Mouse (Mus musculus) brain, embryonic 14.5 days (tissue): Measurements from ENCODE around the gene Smc1b. TPM values are rescaled to one million over a fixed set of nuclear protein-coding genes. Genes with fewer than 3 reads are reported as not detected.
"Not testable (repeated sequence)": the region's sequence is repeated elsewhere in the genome, so short reads cannot be mapped to it uniquely, and the experiment has no call there.

Experiments used
- DNase-seq: peaks from one replicate; pipeline ENCODE4 v3.0.0-alpha.2; 2011; ENCODE audit warnings: low read depth
- CTCF ChIP-seq: fragments of 200-500 bp; IDR thresholded peaks from 2 replicates; pipeline ENCODE4 v1.5.1; 2012; ENCODE audit warnings: inconsistent platforms, mild to moderate bottlenecking, moderate library complexity, borderline replicate concordance; ENCODE audit not compliant: insufficient read depth, insufficient read length; ENCODE audit errors: extremely low read depth
- POLR2A ChIP-seq: fragments of 200-500 bp; IDR thresholded peaks from 2 replicates; pipeline ENCODE4 v1.6.1; 2012; ENCODE audit warnings: mild to moderate bottlenecking, inconsistent platforms, borderline replicate concordance; ENCODE audit not compliant: poor library complexity, insufficient read depth, insufficient read length, severe bottlenecking; ENCODE audit errors: extremely low read depth
- polyA plus RNA-seq: library from polyadenylated mRNA; depleted of rRNA; stranded (reverse); fragments of >200 nt; gene quantifications from 2 replicates; pipeline ENCODE4 v1.2.3, GENCODE M21; 2012; rRNA removed

Gene Smc1b
- polyA plus RNA-seq, 1 experiment = 0.14 TPM

GRCm38 (mm10) chr15:85036566-85037342 is 95.0 kb downstream of the Smc1b start:
- peak; percentile 98 for DNase-seq
- peak; percentile 88 for TF ChIP-seq POLR2A
- no peak for TF ChIP-seq CTCF

GRCm38 (mm10) chr15:85033916-85034315 is 97.8 kb downstream of the Smc1b start:
- not testable (repeated sequence) for DNase-seq

- TF ChIP-seq POLR2A (no peak), CTCF (no peak)
- DNase-seq = peak; percentile 60
These were observed 99.9 kb downstream of the Smc1b start for GRCm38 (mm10) chr15:85031866-85032265.

GRCm38 (mm10) chr15:85030643-85031042 is 101.1 kb downstream of the Smc1b start:
- not testable (repeated sequence) for DNase-seq

GRCm38 (mm10) chr15:85028648-85029047 is 103.1 kb downstream of the Smc1b start, which contains the start of gene Fam118a:
Gene Fam118a (plus strand): TSS chr15:85028948.
- not testable (repeated sequence) for DNase-seq

- TF ChIP-seq POLR2A (no peak), CTCF (no peak)
- no peak for DNase-seq
These were observed 104.0 kb downstream of the Smc1b start for GRCm38 (mm10) chr15:85027740-85028139.

GRCm38 (mm10) chr15:85026197-85026596 is 105.6 kb downstream of the Smc1b start:
- no peak for DNase-seq
- TF ChIP-seq POLR2A (no peak), CTCF (no peak)

GRCm38 (mm10) chr15:85022211-85022610 is 109.6 kb downstream of the Smc1b start:
- DNase-seq = no peak
- no peak for TF ChIP-seq POLR2A
- TF ChIP-seq CTCF = no peak

GRCm38 (mm10) chr15:85016951-85017664 is 114.7 kb downstream of the Smc1b start, which contains the start of gene Upk3a:
Gene Upk3a (plus strand): TSS chr15:85017141.
- DNase-seq = no peak
- no peak for TF ChIP-seq POLR2A
- TF ChIP-seq CTCF = no peak

GRCm38 (mm10) chr15:85015771-85016170 is 116.0 kb downstream of the Smc1b start:
- DNase-seq = peak; percentile 72
- TF ChIP-seq CTCF (no peak), POLR2A (no peak)

Other genes starting within 250 kb of the Smc1b start
- 1.0 and 1.4 TPM in 2 replicates for gene Gm29666, start 211.9 kb downstream of the Smc1b start, polyA plus RNA-seq
- gene Nup50, start 208.6 kb downstream of the Smc1b start, polyA plus RNA-seq = 16.6 and 24.5 TPM in 2 replicates
- gene 5031439G07Rik, start 143.4 kb downstream of the Smc1b start, polyA plus RNA-seq = 39.4 and 69.9 TPM in 2 replicates
- 0.28 and 0.53 TPM in 2 replicates for gene Upk3a, start 114.8 kb downstream of the Smc1b start, polyA plus RNA-seq
- 14.3 and 15.9 TPM in 2 replicates for gene Fam118a, start 103.0 kb downstream of the Smc1b start, polyA plus RNA-seq
- 0.47 and 0.59 TPM in 2 replicates for gene Ribc2, start 114 bp upstream of the Smc1b start, polyA plus RNA-seq
- 52.7 and 59.3 TPM in 2 replicates for gene Fbln1, start 74.0 kb upstream of the Smc1b start, polyA plus RNA-seq
- gene Atxn10, start 204.3 kb upstream of the Smc1b start, polyA plus RNA-seq = 310 and 373 TPM in 2 replicates